Mouse (Mus musculus) midbrain, embryonic 11.5 days (tissue): ENCODE results near the gene Igfbp6. TPM values are rescaled to one million over a fixed set of nuclear protein-coding genes. Genes with fewer than 3 reads are reported as not detected.

ENCODE experiments used
- ATAC-seq: fragments of 200-750 bp; cut with Nextera tagmentation; 2 replicates; pipeline ENCODE4 v1.8.0; 2017; ENCODE audit warnings: moderate TSS enrichment, moderate library complexity; ENCODE audit not compliant: low FRiP score
- DNase-seq: peaks from one replicate; pipeline ENCODE4 v3.0.0; 2015; ENCODE audit warnings: low spot score; ENCODE audit errors: missing footprints
- H3K27ac ChIP-seq: fragments of 300-500 bp; sonication (generic); 2 replicates; pipeline ENCODE4 v1.5.1; 2014; ENCODE audit warnings: low read depth, low read length
- H3K27me3 ChIP-seq: fragments of 300-500 bp; sonication (generic); 2 replicates; pipeline ENCODE4 v1.6.1; 2014; ENCODE audit warnings: mild to moderate bottlenecking, low read length, moderate library complexity, mixed read lengths; ENCODE audit not compliant: control insufficient read depth, insufficient read depth
- H3K36me3 ChIP-seq: fragments of 300-500 bp; sonication (generic); 2 replicates; pipeline ENCODE4 v1.6.1; 2014; ENCODE audit warnings: mild to moderate bottlenecking, low read length, moderate library complexity, mixed read lengths; ENCODE audit not compliant: control insufficient read depth, insufficient read depth
- H3K4me1 ChIP-seq: fragments of 300-500 bp; sonication (generic); 2 replicates; pipeline ENCODE4 v1.6.1; 2014; ENCODE audit warnings: low read length; ENCODE audit not compliant: control insufficient read depth, insufficient read depth
- H3K4me2 ChIP-seq: fragments of 300-500 bp; sonication (generic); 2 replicates; pipeline ENCODE4 v1.6.1; 2014; ENCODE audit warnings: mild to moderate bottlenecking, moderate library complexity
- H3K4me3 ChIP-seq: fragments of 300-500 bp; sonication (generic); 2 replicates; pipeline ENCODE4 v1.5.1; 2014; ENCODE audit warnings: low read depth, low read length
- H3K9ac ChIP-seq: fragments of 300-500 bp; sonication (generic); 2 replicates; pipeline ENCODE4 v1.6.1; 2014; ENCODE audit warnings: low read length
- H3K9me3 ChIP-seq: fragments of 300-500 bp; sonication (generic); 2 replicates; pipeline ENCODE4 v1.6.1; 2016; ENCODE audit warnings: low read length; ENCODE audit not compliant: control insufficient read depth
- WGBS: fragments of 180-500 bp; shearing (Covaris S2); extraction: QIAGEN DNeasy Blood & Tissue Kit; methylation state at CpG from one replicate; pipeline ENCODE4 v1.1.7; 2014; 5-methylcytosine and 5-hydroxymethylcytosine counted together
- polyA plus RNA-seq: library from polyadenylated mRNA; unstranded; fragments of >200 nt; fragmentation: Nextera tagmentation; extraction: Ambion mirVana; gene quantifications from 2 replicates; pipeline ENCODE4 v1.2.1, GENCODE M21; 2014

Igfbp6 gene
- polyA plus RNA-seq, 1 experiment from 2014 or later: 0.40 TPM

- no peak overlapping the region for H3K27ac ChIP-seq
- ATAC-seq: no peak
These were observed 16.4 kb downstream of the Igfbp6 start for GRCm38 (mm10) chr15:102160415-102161060.

GRCm38 (mm10) chr15:102163900-102164693, 19.9 kb downstream of the Igfbp6 start:
- WGBS: 55% methylated on average over 3 of the region's 3 CpGs
- no peak for ATAC-seq
- no peak overlapping the region for H3K27ac ChIP-seq
- H3K9ac ChIP-seq: no peak overlapping the region
- no peak for DNase-seq
- H3K9me3 ChIP-seq: no peaks in the 10 kb centered on the region
- H3K4me2 ChIP-seq: no peak overlapping the region
- no peaks in the 10 kb centered on the region for H3K4me1 ChIP-seq
- H3K36me3 ChIP-seq: no peaks in the 10 kb centered on the region
- no peak overlapping the region for H3K4me3 ChIP-seq
- no peaks in the 10 kb centered on the region for H3K27me3 ChIP-seq

More at GRCm38 (mm10) chr15:102160415-102161060, 16.4 kb downstream of the Igfbp6 start:
- H3K36me3 ChIP-seq: no peaks in the 10 kb centered on the region
- H3K9me3 ChIP-seq: no peaks in the 10 kb centered on the region
- no peaks in the 10 kb centered on the region for H3K27me3 ChIP-seq
- no peak overlapping the region for H3K9ac ChIP-seq
- 60% methylated on average over 25 of the region's 27 CpGs for WGBS
- peaks cover 4% of the 10 kb centered on the region for H3K4me1 ChIP-seq
- no peak overlapping the region for H3K4me2 ChIP-seq
- H3K4me3 ChIP-seq: no peak overlapping the region
- DNase-seq: no peak

- no peak for DNase-seq
- WGBS: 55% methylated on average over 6 of the region's 6 CpGs
These were observed 21.4 kb downstream of the Igfbp6 start for GRCm38 (mm10) chr15:102165468-102166100.

GRCm38 (mm10) chr15:102167620-102168021, 23.5 kb downstream of the Igfbp6 start:
- Histone ChIP-seq H3K4me3 (no peak overlapping the region), H3K27me3 (no peaks in the 10 kb centered on the region), H3K9me3 (no peaks in the 10 kb centered on the region), H3K4me2 (no peak overlapping the region), H3K4me1 (no peaks in the 10 kb centered on the region), H3K9ac (no peak overlapping the region), H3K36me3 (no peaks in the 10 kb centered on the region), H3K27ac (no peak overlapping the region)
- no peak for DNase-seq
- 65% methylated on average over 6 of the region's 6 CpGs for WGBS
- no peak for ATAC-seq

More at GRCm38 (mm10) chr15:102165468-102166100, 21.4 kb downstream of the Igfbp6 start:
- H3K9me3 ChIP-seq: no peaks in the 10 kb centered on the region
- H3K4me3 ChIP-seq: no peak overlapping the region
- H3K27ac ChIP-seq: no peak overlapping the region
- H3K4me1 ChIP-seq: no peaks in the 10 kb centered on the region
- H3K36me3 ChIP-seq: no peaks in the 10 kb centered on the region
- no peak overlapping the region for H3K4me2 ChIP-seq
- no peak for ATAC-seq
- no peak overlapping the region for H3K9ac ChIP-seq
- H3K27me3 ChIP-seq: no peaks in the 10 kb centered on the region

GRCm38 (mm10) chr15:102169064-102169463, 24.9 kb downstream of the Igfbp6 start:
- H3K9ac ChIP-seq: no peak overlapping the region

GRCm38 (mm10) chr15:102173581-102173980, 29.4 kb downstream of the Igfbp6 start:
- WGBS: 89% methylated on average over 3 of the region's 3 CpGs
- H3K9me3 ChIP-seq: no peaks in the 10 kb centered on the region
- no peaks in the 10 kb centered on the region for H3K36me3 ChIP-seq
- H3K4me1 ChIP-seq: no peaks in the 10 kb centered on the region
- no peak overlapping the region for H3K4me3 ChIP-seq
- DNase-seq (no peak), ATAC-seq (no peak)
- no peak overlapping the region for H3K27ac ChIP-seq
- no peaks in the 10 kb centered on the region for H3K27me3 ChIP-seq
- no peak overlapping the region for H3K9ac ChIP-seq
- no peak overlapping the region for H3K4me2 ChIP-seq

More at GRCm38 (mm10) chr15:102169064-102169463, 24.9 kb downstream of the Igfbp6 start:
- Histone ChIP-seq H3K27me3 (no peaks in the 10 kb centered on the region), H3K27ac (no peak overlapping the region), H3K9me3 (no peaks in the 10 kb centered on the region), H3K36me3 (no peaks in the 10 kb centered on the region), H3K4me2 (no peak overlapping the region), H3K4me3 (no peak overlapping the region), H3K4me1 (no peaks in the 10 kb centered on the region)
- whole genome bisulfite sequencing: 85% methylated on average over 2 of the region's 2 CpGs
- ATAC-seq (no peak), DNase-seq (no peak)

- H3K36me3 ChIP-seq: no peaks in the 10 kb centered on the region
- no peak overlapping the region for H3K9ac ChIP-seq
- 88% methylated on average over 16 of the region's 16 CpGs for WGBS
- H3K9me3 ChIP-seq: no peaks in the 10 kb centered on the region
- no peaks in the 10 kb centered on the region for H3K27me3 ChIP-seq
- H3K27ac ChIP-seq: no peak overlapping the region
- H3K4me3 ChIP-seq: no peak overlapping the region
- DNase-seq (no peak), ATAC-seq (no peak)
- no peaks in the 10 kb centered on the region for H3K4me1 ChIP-seq
- no peak overlapping the region for H3K4me2 ChIP-seq
These were observed 31.7 kb downstream of the Igfbp6 start for GRCm38 (mm10) chr15:102175736-102176319.

- DNase-seq (no peak), ATAC-seq (no peak)
- Histone ChIP-seq H3K27ac (no peak overlapping the region), H3K4me3 (no peak overlapping the region), H3K4me1 (no peaks in the 10 kb centered on the region), H3K9me3 (no peaks in the 10 kb centered on the region), H3K4me2 (no peak overlapping the region), H3K36me3 (no peaks in the 10 kb centered on the region), H3K27me3 (no peaks in the 10 kb centered on the region), H3K9ac (no peak overlapping the region)
- 88% methylated on average over 7 of the region's 7 CpGs for WGBS
These were observed 32.6 kb downstream of the Igfbp6 start for GRCm38 (mm10) chr15:102176571-102177316.
